In the genomic region with DNA sequence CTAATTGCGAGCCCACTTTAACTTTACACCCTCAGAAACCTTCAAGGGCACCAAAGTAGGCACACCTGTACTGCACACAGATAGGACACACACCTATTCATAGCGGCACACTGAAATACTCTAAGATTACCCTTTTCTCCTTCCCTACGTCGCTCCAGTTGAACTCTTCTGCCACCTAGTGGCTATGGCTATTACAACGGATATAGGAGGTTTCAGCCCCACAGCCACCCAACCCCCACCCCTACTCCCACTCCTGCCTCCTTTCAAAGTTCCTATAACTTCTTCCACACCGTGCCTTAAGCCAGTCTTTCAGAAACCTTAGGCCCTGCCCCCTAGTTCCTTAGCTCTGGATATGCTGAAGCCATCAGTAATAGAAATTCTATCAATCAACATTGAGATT, we compare ENCODE assay signal across 8 mouse cellular contexts. TPM values are rescaled to one million over a fixed set of nuclear protein-coding genes. Genes with fewer than 3 reads are reported as not detected.
DNase-seq lines count a peak whose midpoint lies in the region; ATAC-seq and TF ChIP-seq lines count a peak whose summit lies in the region.

No protein-coding gene starts in this region.

- no peaks in the 10 kb centered on the region for H3K4me1 ChIP-seq in forebrain, embryonic 14.5 days (ENCODE audit: control insufficient read depth, insufficient read depth, low read length)
- peaks cover 12% of the 10 kb centered on the region; the same call in 1 of the 2 replicates for H3K4me1 ChIP-seq in forebrain, embryonic 12.5 days
- H3K4me1 ChIP-seq in lung, postnatal 0 days (ENCODE audit: insufficient read depth, low read depth, low read length), result 0 out of 2 replicates have a peak, but pooled peaks cover 2% of the 10 kb centered on the region

- no peaks in the 10 kb centered on the region for H3K27me3 ChIP-seq in forebrain, embryonic 14.5 days (replicated peaks; ENCODE audit: control insufficient read depth, insufficient read depth, low read length)
- H3K27me3 ChIP-seq in forebrain, embryonic 12.5 days, result peaks cover 4% of the 10 kb centered on the region; the same call in 1 of the 2 replicates
- no peaks in the 10 kb centered on the region for H3K27me3 ChIP-seq in lung, postnatal 0 days (replicated peaks; ENCODE audit: insufficient read depth, low read length)

- H3K9ac ChIP-seq in forebrain, embryonic 14.5 days (ENCODE audit: low read length), result no peak overlapping the region
- no peak overlapping the region for H3K9ac ChIP-seq in forebrain, embryonic 12.5 days
- H3K9ac ChIP-seq in lung, postnatal 0 days (replicated peaks; ENCODE audit: low read depth), result no peak overlapping the region

- no peaks in the 10 kb centered on the region for H3K36me3 ChIP-seq in forebrain, embryonic 14.5 days (ENCODE audit: control insufficient read depth, insufficient read depth, low read length)
- no peaks in the 10 kb centered on the region for H3K36me3 ChIP-seq in forebrain, embryonic 12.5 days (replicated peaks)
- H3K36me3 ChIP-seq in lung, postnatal 0 days (ENCODE audit: insufficient read depth, low read length), result no peaks in the 10 kb centered on the region

- H3K27ac ChIP-seq in forebrain, embryonic 14.5 days (ENCODE audit: low read depth, low read length), result no peak overlapping the region
- no peak overlapping the region for H3K27ac ChIP-seq in forebrain, embryonic 12.5 days
- H3K27ac ChIP-seq in lung, postnatal 0 days (ENCODE audit: low read length), result no peak overlapping the region

- 10% methylated on average over 6 of the region's 6 CpGs for WGBS in forebrain, embryonic 14.5 days
- 6% methylated on average over 6 of the region's 6 CpGs for WGBS in forebrain, embryonic 12.5 days
- WGBS in lung, postnatal 0 days, result 8% methylated on average over 6 of the region's 6 CpGs

- H3K4me2 ChIP-seq in forebrain, embryonic 14.5 days (ENCODE audit: low read length), result no peak overlapping the region
- H3K4me2 ChIP-seq in forebrain, embryonic 12.5 days, result no peak overlapping the region
- no peak overlapping the region for H3K4me2 ChIP-seq in lung, postnatal 0 days (replicated peaks; ENCODE audit: low read depth, low read length)

- peak; percentile 69 for DNase-seq in forebrain, embryonic 14.5 days (ENCODE audit: low spot score)
- peak; percentile 79 for DNase-seq in 416B (ENCODE audit: low read depth)
- peak; percentile 81 for DNase-seq in adrenal gland, postnatal 10 days
- DNase-seq in kidney, postnatal 4 days, result peak; percentile 69 to 78
- peak; percentile 80 for DNase-seq in lung, postnatal 0 days (ENCODE audit: low spot score)
- peak; percentile 41 to 51 for DNase-seq in spleen, postnatal 36 days (ENCODE audit: low spot score in 2 of 2)

- peak; percentile 88 for TF ChIP-seq CTCF in lung, postnatal 0 days (IDR thresholded peaks at IDR 0.05)

- H3K4me3 ChIP-seq in forebrain, embryonic 14.5 days (ENCODE audit: low read depth, low read length), result no peak overlapping the region
- H3K4me3 ChIP-seq in forebrain, embryonic 12.5 days (replicated peaks), result no peak overlapping the region
- H3K4me3 ChIP-seq in lung, postnatal 0 days (ENCODE audit: low read depth, low read length), result no peak overlapping the region

- no peak for ATAC-seq in forebrain, embryonic 14.5 days
- ATAC-seq in forebrain, embryonic 12.5 days (ENCODE audit: low FRiP score), result no peak
- peak; percentile 73 for ATAC-seq in erythroblast, adult 5-6 weeks (replicated peaks; ENCODE audit: low FRiP score, poor library complexity, severe bottlenecking)
- peak; percentile 39; the same call in 1 of the 2 replicates for ATAC-seq in lung, postnatal 0 days

- TF ChIP-seq EP300 in lung, postnatal 0 days (IDR thresholded peaks at IDR 0.05), result no peak

- no peaks in the 10 kb centered on the region for H3K9me3 ChIP-seq in forebrain, embryonic 14.5 days (replicated peaks; ENCODE audit: control insufficient read depth, low read length)
- H3K9me3 ChIP-seq in forebrain, embryonic 12.5 days, result no peaks in the 10 kb centered on the region
- H3K9me3 ChIP-seq in lung, postnatal 0 days (ENCODE audit: low read length), result no peaks in the 10 kb centered on the region

RNA-seq across cellular contexts. Expression of a gene that starts 14.9 kb away (rescaled TPM):
- 0.03 and 0.05 TPM in 2 replicates for polyA plus RNA-seq in forebrain, embryonic 14.5 days (2014; fragmentation: Nextera tagmentation; extraction: Ambion mirVana)
- 0.11 TPM in 1 of 2 replicates, not detected in the other for polyA plus RNA-seq in forebrain, embryonic 12.5 days (2016; fragmentation: Nextera tagmentation; extraction: Ambion mirVana)
- under 1 TPM; 0.09 to 0.15 TPM for total RNA-seq in adrenal gland, postnatal 10 days (2021)
- not detected in 2 replicates for total RNA-seq in erythroblast, adult 5-6 weeks (2015; ENCODE audit: low replicate concordance)
- 0.68 and 0.70 TPM in 2 replicates for total RNA-seq in erythroblast, adult 5-6 weeks (2017; ENCODE audit: low replicate concordance)
- 0.04 TPM in 2 replicates for polyA plus RNA-seq in lung, postnatal 0 days (2015; fragmentation: Nextera tagmentation; extraction: Ambion mirVana)

RNA-seq across cellular contexts. Expression of a gene that starts 24.2 kb away (rescaled TPM):
- 49.0 and 49.8 TPM in 2 replicates for polyA plus RNA-seq in forebrain, embryonic 14.5 days (2014; fragmentation: Nextera tagmentation; extraction: Ambion mirVana)
- 60.9 and 62.8 TPM in 2 replicates for polyA plus RNA-seq in forebrain, embryonic 12.5 days (2016; fragmentation: Nextera tagmentation; extraction: Ambion mirVana)
- 10 to 100 TPM; 27.5 to 31.5 TPM for total RNA-seq in adrenal gland, postnatal 10 days (2021)
- 10.4 and 11.7 TPM in 2 replicates for total RNA-seq in erythroblast, adult 5-6 weeks (2015; ENCODE audit: low replicate concordance)
- total RNA-seq in erythroblast, adult 5-6 weeks (2017; ENCODE audit: low replicate concordance), result 7.5 and 7.8 TPM in 2 replicates
- polyA plus RNA-seq in lung, postnatal 0 days (2015; fragmentation: Nextera tagmentation; extraction: Ambion mirVana), result 25.5 and 25.6 TPM in 2 replicates

Comparison
In these comparisons a context has a peak if more than half of its experiments do, and no peak if none do; other contexts are left out.
1. ATAC-seq: peak in erythroblast, adult 5-6 weeks (single experiment) and lung, postnatal 0 days (single experiment); none in forebrain, embryonic 14.5 days (single experiment) and forebrain, embryonic 12.5 days (single experiment).
2. Peak in every context shown above with its lines, with median percentiles within 50 percentile points of each other: DNase-seq.